Mouse (Mus musculus): Measurements from ENCODE around the gene Zfp526. TPM values are rescaled to one million over a fixed set of nuclear protein-coding genes. Genes with fewer than 3 reads are reported as not detected.
"Not testable (repeated sequence)": the region's sequence is repeated elsewhere in the genome, so short reads cannot be mapped to it uniquely, and the experiment has no call there.

Zfp526 gene
- total RNA-seq, 2 experiments from 2014 or later: 5.4 to 5.9 TPM

DNA sequence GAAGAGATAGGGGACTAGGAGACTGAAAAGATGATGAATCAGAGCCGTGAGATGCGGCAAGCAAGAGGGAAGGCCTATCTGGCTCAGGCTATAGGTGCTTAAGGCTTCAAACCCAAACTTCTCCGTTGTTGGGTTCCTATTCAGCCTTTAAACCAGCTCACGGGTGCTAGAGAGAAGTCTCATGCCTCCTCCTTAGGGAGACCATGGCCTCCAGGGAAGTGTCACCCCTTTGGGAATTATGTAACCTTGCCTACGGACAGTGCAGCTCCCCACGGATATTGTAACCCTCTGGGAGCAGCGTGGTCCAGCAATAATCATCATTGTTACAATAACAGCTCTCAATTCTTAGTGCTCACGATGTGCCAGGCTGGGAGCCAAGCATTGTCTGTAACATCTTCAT lies 30.6 kb downstream of the Zfp526 start:
- intact Hi-C loops (cut with DNase I; ENCODE audit: low total_unique reads): no loop called here
- DNase-seq: no peak

DNA sequence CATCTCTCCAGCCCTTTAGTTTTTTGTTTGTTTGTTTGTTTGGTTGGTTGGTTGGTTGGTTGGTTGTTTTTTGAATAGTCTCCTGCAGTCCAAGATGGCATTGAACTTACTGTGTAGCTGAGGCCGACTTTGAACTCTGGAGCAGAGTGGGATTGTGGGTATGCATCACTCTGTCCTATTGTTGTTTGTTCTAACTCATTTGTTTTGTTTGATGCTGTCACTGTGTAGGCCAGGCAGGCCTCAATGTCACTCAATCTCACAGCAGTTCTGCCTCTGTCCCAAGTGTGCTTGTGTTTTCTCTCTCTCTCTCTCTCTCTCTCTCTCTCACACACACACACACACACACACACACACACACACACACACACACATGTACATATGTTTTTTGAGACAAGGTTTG lies 40.7 kb downstream of the Zfp526 start:
- no peak for DNase-seq
- intact Hi-C loops (cut with DNase I; ENCODE audit: low total_unique reads): no loop called here

DNA sequence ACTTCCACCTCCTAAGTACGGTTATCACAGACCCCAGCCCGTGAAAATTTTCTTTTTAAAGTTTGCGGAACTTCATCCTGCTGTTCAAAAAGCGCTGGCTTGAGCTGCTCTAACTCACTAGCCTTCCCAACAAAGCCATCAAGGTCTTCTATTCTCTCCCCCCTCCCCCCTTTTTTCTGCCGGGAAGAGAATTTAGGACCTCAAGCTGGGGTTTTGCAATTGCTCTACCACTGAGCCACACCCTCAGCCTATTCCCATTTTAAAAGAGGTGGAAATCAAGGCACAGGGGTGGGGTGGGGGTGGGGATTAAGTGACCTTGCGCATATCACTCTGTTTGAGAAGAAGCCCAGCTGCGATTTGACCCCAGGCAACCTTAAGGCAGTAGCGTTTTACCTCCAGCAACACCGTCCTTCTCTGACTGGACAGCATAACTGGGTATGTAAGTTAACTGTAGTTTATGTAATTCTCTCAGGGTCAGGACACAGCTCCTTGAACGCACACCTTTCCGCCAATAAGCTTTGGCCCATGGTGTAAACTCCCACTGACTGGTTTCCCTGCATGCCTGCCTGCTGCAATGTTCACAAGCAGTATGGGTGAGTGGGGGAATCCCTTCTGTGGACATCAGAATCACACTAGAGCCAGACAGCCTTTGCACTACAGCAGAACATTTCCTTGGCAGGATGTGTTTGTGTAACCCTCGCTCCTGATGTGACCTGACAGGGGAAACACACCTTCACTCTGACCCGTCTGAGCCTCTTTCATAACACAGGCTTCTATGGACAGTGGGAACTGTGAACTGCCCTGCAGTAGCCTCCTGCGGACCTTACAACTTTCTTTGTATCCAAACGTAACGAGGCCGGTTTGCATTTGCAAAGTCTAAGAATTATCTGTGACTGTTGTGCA lies 43.0 kb downstream of the Zfp526 start:
- no peak for DNase-seq
- intact Hi-C loops (cut with DNase I; ENCODE audit: low total_unique reads): no loop called here

DNA sequence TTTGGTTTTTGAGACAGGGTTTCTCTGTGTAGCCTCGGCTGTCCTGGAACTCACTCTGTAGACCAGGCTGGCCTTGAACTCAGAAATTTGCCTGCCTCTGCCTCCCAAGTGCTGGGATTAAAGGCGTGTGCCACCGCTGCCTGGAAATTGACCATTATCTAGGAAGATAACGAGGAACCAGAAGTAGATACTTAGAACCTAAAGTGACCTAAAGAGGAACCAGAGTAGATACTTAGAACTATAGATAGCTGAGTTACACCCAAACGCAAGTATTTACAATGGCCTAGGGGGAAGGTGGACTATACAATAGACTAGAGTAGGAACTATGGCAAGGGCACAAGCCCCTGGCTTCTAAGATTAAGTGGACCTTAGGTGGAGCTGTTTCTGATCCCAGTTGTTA lies 44.5 kb downstream of the Zfp526 start:
- intact Hi-C loops (cut with DNase I; ENCODE audit: low total_unique reads); DNase-seq: not testable (repeated sequence)

DNA sequence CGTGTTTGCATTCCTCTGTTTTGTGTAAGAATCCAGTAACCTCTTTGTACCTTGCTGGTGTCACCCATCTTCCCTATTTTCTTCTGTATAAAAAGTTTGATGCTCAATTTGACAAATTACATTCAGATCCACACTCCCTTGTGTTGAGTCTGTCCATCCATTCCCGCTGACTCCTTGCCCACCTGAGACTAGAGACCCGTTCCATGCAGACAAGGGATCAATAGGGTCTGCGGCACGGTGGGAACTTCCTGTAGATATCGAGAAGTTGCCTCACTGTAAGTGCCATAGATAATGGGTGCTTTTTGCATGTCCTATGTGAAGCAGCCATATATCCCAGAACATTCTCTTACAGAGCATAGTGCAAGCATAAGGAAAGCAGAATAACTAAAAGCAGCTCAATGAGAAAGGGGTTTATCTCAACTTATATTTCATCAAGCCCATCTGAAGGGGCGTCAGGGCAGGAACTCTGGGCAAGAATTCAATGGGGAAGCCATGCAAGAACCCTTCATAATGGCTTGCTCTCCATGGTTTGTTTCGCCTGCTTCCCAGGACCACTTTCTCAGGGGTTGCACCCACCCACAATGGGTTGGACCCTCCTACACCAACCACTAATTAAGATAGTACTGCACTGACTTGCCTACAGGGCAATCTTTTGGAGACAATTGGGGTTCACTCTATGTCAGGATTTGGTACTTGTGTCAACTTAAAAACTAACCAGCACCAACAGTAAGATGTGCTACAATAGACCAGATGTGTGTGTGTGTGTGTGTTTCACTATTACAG lies 45.1 kb downstream of the Zfp526 start:
- no peak for DNase-seq
- intact Hi-C loops (cut with DNase I; ENCODE audit: low total_unique reads): no loop called here

DNA sequence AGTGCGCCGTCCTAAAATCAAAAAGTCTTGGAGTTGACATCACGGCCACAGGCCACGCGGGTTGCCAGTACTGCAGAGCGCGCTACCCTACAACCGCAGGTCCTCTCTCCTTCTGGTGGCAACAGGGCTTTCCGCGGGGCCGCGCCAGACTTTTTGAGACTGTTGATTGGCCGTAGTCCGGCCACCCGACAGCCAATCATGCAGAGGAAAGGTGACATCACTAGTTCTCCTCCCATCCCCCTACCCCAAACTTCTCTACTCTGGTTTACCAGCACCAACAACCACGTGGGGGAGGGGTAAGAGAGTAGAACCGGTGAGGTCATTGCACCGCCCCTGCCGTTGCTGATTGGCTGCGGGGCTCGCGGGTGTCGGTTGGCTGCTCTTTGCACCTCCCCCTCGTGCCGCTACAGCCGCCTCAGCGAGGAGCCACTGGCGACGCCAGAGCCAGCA lies 46.1 kb downstream of the Zfp526 start, which contains the start of gene Cic:
Gene Cic, plus strand, starts transcription at position 404 of the 450 bp plus-strand sequence.
- DNase-seq: peak; percentile 97
- intact Hi-C loops (cut with DNase I; ENCODE audit: low total_unique reads): no loop called here

DNA sequence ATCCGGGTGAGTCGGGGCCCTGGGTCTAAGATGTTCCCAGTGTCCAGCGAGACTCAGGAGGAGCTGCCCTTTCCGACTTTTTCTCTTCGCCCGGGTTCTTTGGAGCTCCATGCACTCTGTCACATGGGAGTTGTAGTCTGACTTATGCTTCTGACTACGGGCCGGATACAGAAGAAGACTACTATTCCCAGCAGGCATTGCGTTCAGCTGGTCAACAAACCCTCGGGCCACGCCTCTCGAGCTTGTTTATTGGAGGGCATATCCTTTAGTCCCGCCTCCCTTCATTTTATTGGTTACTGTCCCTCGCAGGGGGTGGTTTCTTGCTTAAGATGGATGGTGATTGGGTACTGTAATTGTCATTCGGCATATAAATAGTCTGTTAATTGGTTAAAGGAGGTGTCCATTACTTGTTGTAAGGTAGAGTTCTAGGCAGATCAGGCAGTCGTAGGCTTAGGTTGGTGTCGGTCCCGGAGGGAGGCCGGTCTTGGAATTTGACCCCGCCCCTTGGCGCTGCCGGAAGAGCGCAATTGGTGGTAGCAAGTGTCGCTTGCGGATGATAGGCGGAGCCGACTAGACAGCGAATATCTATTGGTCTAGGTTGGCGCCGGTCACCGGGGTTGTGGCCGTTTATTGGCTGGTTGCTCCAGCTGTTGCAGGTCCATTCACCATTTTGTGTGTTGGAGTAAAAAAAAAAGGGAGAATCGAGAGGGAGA lies 46.7 kb downstream of the Zfp526 start:
- peak; percentile 99 for DNase-seq
- intact Hi-C loops (cut with DNase I; ENCODE audit: low total_unique reads): no loop called here

DNA sequence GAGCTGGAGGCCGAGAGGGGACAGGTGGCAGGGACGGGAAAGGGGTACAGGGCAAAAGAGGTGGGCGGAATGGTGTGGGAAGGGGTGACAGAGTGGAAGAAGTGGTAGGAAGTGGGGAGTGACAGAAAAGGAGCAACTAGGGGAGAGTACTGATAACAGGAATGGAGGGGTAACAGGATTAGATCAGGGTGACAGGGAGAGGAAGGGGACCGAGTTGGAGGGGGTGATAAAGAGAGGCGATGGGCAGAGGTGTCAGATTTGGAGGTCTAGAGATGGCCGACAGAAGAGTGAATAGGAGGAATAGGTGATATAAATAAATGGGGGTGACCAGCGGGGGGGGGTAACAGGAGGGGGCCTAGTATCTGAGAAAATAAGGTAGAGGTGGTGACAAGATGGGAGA lies 47.4 kb downstream of the Zfp526 start:
- intact Hi-C loops (cut with DNase I; ENCODE audit: low total_unique reads): no loop called here
- DNase-seq: no peak

DNA sequence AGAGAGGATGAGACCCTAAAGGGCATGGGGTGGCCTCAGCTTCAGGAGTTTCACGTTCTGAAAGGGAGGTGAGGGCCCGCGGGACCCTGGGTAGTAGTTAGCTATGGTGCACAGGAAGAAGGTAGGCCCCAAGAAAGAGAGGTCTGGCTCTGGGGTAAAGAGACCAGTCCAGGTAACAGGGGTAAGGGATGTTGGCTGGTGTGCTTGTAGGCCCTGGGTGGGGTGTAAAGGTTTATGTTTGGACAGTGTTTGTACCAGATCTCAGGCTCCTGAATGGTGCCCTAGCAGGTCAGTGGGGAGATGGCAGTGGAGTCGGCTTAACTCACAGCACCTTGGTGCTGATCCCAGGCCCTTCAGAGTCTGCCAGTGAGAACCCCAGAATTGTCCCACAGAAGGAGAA lies 47.8 kb downstream of the Zfp526 start:
- intact Hi-C loops (cut with DNase I; ENCODE audit: low total_unique reads): no loop called here
- no peak for DNase-seq

DNA sequence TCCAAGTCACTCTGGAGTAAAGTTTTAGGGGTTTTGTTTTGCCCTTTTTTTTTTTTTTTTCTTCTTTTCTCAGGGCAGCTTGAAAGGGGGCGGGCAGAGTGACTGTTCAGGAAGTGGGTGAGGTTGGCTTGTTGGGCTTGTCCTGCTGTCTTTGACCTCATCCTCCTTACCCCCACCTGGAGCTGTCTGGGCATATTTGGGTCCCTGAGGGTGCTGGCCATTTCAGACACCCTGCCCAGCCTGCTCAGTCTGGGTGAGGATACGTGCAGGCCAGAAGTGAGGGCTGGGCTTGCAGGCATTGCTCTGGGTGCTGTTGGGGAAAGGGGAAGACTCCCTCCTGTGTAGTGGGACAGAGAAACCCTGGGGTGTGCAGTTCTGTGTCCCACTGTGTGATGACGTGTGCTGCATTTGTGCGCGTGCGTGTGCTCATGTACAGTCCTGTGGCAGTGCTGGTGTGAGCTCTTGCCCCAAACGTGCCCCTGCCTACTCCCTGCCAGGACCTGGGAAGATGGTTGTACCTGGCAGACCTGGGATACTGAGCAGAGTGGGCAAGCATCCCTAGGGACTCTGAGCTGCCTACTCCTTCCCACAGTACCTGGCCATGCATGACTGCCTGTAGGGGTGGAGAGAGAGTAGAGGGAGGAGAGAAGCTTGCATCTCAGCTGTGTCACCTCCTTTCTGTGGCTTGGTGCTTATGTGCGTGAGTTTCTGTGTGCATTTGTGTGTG lies 48.5 kb downstream of the Zfp526 start:
- DNase-seq: no peak
- intact Hi-C loops (cut with DNase I; ENCODE audit: low total_unique reads): no loop called here

DNA sequence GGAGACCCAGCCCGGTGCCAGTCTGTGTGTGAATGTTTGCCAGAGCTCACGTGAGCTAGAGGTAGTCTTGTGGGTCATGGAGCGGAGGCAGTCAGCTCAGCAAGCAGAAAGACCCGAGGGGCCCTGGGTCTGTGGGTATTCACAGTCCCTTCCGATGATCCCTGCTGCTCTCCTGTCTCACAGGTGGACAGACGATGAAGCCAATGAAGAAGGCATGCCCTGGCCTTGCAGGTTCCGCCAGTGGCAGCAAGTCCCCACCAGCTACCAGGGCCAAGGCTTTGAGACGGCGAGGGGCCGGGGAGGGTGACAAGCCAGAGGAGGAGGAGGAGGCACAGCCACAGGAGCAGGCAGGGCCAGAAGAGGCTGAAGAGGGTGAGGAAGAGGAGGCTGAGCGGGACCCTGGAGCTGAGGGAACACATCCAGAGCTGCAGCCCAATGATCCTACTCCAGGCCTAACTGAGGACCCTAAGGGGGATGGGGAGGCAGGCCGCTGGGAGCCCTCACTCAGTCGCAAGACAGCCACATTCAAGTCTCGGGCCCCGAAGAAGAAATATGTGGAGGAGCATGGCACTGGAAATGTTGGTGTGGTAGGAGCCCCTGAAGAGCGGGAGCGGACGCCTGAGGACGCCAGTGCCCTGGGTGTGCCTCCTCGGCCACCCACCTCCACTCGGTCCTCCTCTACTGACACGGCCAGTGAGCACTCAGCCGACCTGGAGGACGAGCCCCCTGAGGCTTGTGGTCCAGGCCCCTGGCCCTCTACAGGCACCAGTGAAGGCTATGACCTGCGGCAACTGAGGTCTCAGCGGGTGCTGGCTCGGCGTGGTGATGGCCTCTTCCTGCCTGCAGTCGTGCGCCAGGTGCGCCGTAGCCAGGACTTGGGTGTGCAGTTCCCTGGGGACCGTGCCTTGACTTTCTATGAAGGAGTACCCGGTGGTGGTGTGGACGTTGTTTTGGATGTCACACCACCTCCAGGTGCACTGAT lies 49.7 kb downstream of the Zfp526 start:
- intact Hi-C loops (cut with DNase I; ENCODE audit: low total_unique reads): no loop called here
- DNase-seq: no peak

DNA sequence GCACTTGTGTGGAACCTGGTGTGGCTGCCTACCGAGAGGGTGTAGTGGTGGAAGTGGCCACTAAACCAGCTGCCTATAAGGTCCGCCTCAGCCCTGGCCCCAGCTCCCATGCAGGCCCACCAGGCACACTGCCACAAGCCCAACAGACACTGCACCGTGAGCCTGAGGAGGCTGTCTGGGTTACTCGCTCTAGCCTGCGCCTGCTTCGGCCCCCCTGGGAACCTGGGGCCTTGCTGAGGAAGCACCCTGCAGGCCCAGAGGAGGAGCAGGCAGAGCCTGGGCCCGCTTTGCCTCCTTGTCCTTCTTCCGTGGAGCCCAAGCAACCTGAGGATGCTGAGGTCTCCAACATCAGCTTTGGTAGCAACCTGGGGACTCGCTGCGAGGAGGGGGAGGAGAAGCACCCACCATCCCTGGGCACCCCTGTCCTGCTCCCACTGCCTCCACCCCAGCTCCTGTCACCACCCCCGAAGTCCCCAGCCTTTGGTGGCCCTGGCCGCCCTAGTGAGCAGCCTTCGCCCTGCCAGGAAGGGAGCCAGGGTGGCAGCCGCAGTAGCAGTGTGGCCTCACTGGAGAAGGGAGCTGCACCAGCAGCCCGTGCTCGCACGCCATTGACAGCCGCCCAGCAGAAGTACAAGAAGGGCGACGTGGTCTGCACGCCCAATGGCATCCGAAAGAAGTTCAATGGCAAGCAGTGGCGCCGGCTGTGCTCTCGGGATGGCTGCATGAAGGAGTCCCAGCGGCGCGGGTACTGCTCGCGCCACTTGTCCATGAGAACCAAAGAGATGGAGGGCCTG lies 50.6 kb downstream of the Zfp526 start:
- intact Hi-C loops (cut with DNase I; ENCODE audit: low total_unique reads): no loop called here
- DNase-seq: no peak

DNA sequence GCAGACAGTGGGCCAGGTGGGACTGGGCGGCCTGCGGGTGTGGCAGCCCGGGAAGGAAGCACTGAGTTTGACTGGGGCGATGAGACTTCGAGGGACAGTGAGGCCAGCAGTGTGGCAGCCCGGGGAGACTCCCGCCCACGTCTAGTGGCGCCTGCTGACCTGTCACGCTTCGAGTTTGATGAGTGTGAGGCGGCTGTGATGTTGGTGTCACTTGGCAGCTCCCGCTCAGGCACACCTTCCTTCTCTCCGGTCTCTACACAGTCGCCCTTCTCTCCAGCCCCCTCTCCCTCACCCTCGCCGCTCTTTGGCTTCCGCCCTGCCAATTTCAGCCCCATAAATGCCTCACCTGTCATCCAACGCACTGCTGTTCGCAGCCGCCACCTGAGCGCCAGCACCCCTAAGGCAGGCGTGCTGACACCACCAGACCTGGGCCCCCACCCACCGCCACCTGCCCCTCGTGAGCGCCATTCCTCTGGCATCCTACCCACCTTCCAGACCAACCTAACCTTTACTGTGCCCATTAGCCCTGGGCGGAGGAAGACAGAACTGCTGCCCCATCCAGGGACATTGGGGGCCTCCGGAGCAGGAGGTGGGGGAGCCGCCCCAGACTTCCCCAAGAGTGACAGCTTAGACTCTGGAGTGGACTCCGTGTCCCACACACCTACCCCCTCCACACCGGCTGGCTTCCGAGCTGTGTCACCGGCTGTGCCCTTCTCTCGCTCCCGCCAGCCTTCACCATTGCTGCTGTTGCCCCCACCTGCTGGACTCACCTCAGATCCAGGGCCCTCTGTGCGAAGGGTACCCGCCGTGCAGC lies 51.4 kb downstream of the Zfp526 start:
- intact Hi-C loops (cut with DNase I; ENCODE audit: low total_unique reads): no loop called here
- DNase-seq: no peak

DNA sequence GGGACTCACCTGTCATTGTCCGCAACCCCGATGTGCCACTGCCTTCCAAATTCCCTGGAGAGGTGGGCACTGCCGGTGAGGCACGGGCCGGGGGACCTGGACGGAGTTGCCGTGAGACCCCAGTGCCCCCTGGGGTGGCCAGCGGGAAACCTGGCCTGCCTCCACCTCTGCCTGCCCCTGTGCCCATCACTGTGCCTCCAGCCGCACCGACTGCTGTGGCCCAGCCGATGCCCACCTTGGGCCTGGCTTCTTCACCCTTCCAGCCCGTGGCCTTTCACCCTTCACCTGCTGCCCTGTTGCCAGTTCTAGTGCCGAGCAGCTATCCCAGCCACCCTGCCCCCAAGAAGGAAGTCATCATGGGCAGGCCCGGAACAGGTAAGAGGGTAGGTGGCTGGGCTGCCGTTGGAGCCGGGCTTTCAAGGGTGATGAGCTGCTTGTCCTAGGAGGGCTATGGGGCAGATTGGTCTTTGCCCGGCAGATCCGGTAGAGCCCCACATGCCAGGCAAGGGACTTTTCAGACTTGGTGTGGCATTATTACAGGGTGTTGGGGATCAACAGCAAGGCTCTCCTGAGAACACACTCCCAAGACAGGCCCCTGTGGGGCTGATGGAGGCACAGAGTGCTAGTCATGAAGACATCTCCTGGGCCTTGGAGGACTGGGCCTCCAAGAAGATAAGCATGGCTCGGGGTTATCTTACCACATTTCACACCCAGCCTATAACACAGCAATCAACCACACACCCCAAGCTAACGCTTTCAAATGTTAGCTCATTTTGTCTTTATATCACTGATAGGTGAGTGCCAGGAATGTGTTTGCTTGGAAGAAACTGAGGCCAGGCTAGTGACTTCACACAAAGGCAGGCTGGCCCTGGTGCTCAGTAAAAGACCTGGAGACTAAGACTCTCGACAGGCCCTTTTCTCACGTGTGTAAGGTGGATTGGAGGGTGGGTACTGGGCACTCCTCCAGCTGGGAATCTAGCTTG lies 52.3 kb downstream of the Zfp526 start:
- intact Hi-C loops (cut with DNase I; ENCODE audit: low total_unique reads): no loop called here
- no peak for DNase-seq

DNA sequence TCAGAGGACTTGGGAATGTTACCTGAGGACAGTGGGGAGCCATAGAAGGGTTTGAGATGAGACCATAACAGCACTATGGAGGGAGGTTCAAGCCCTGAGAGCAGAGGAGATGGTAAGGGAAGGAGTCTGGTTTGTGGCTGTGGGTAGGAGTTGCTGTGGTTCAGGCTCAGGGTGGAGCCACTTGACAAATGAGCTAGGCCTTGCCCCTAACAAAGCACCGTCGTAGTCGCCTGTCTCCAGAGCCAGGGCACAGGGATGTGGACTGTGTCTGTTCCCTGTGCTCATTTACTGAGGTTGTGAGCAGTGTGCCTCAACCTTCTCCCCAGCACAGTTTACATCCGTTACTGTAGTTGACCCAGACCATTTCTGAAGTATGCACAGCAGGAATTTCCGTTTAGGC lies 53.3 kb downstream of the Zfp526 start:
- intact Hi-C loops (cut with DNase I; ENCODE audit: low total_unique reads): no loop called here
- DNase-seq: no peak

Data from gastrocnemius, postnatal 14 days (tissue).